In the genomic region with DNA sequence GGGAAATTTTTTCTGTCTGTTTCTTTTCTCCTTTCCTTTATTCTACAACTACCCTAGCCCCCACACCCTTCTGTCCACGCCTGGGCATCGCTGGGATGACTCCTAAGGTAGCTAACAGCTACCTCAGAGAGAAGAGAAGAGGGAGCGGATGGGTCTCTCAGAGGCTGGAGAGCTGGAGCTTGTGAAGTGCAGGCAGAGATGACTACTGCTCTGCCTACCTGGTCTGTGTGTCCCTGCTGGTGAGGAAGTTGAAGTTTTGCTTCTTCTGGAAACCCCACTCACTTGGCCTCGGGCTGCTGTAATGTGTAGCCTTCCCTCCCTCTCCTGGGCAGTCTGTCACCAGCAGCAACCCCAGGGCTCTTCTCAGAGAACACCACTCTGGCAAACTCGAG, we compare ENCODE assay signal across 7 mouse cellular contexts. TPM values are rescaled to one million over a fixed set of nuclear protein-coding genes. Genes with fewer than 3 reads are reported as not detected.
DNase-seq lines count a peak whose midpoint lies in the region; ATAC-seq and TF ChIP-seq lines count a peak whose summit lies in the region.

No protein-coding gene starts in this region.

- H3K9ac ChIP-seq in embryonic facial prominence, embryonic 12.5 days: no peak overlapping the region; the same call in 1 of the 2 replicates
- H3K9ac ChIP-seq in hindbrain, postnatal 0 days (replicated peaks; ENCODE audit: low read length): 0 out of 2 replicates have a peak overlapping the region, but pooled peaks have one; percentile 9
- H3K9ac ChIP-seq in lung, embryonic 16.5 days (ENCODE audit: low read length): peak overlapping the region; percentile 62

- no peak overlapping the region; the same call in 1 of the 2 replicates for H3K4me2 ChIP-seq in embryonic facial prominence, embryonic 12.5 days (replicated peaks)
- H3K4me2 ChIP-seq in hindbrain, postnatal 0 days (ENCODE audit: low read depth, low read length): peak overlapping the region; percentile 18; the same call in 1 of the 2 replicates
- H3K4me2 ChIP-seq in lung, embryonic 16.5 days (ENCODE audit: low read depth, low read length): peak overlapping the region; percentile 52

- DNase-seq in left cerebral cortex, adult 2 months (ENCODE audit: extremely low spot score in 1 of 2, low spot score in 2 of 2): no peak
- DNase-seq in left cerebral cortex, adult 9 months (ENCODE audit: low spot score in 2 of 2): no peak
- DNase-seq in hindbrain, postnatal 0 days (ENCODE audit: low spot score): no peak
- no peak for DNase-seq in right cerebral cortex, adult 18-20 months
- no peak for DNase-seq in Muller cell, postnatal 12 days (ENCODE audit: inconsistent ontology term)

- 37% methylated on average over 5 of the region's 5 CpGs for WGBS in embryonic facial prominence, embryonic 12.5 days
- WGBS in hindbrain, postnatal 0 days: 41% methylated on average over 5 of the region's 5 CpGs
- 20% methylated on average over 5 of the region's 5 CpGs for WGBS in lung, embryonic 16.5 days

- ATAC-seq in embryonic facial prominence, embryonic 12.5 days (ENCODE audit: insufficient number of reproducible peaks, insufficient read depth, low FRiP score, low TSS enrichment): 0 out of 2 replicates have a peak, but pooled peaks have one; percentile 41
- peak; percentile 50 for ATAC-seq in hindbrain, postnatal 0 days
- ATAC-seq in lung, embryonic 16.5 days (ENCODE audit: low read depth): peak; percentile 77

- H3K4me1 ChIP-seq in embryonic facial prominence, embryonic 12.5 days: peaks cover 13% of the 10 kb centered on the region
- no peaks in the 10 kb centered on the region; the same call in 1 of the 2 replicates for H3K4me1 ChIP-seq in hindbrain, postnatal 0 days (ENCODE audit: insufficient read depth, low read length)
- H3K4me1 ChIP-seq in lung, embryonic 16.5 days (replicated peaks; ENCODE audit: control insufficient read depth, insufficient read depth, low read length): peaks cover 17% of the 10 kb centered on the region

- H3K9me3 ChIP-seq in embryonic facial prominence, embryonic 12.5 days: no peaks in the 10 kb centered on the region
- H3K9me3 ChIP-seq in hindbrain, postnatal 0 days (ENCODE audit: low read length): no peaks in the 10 kb centered on the region
- peaks cover 2% of the 10 kb centered on the region; the same call in 1 of the 2 replicates for H3K9me3 ChIP-seq in lung, embryonic 16.5 days (ENCODE audit: control insufficient read depth, low read length)

- no peak for TF ChIP-seq CTCF in left cerebral cortex, adult 2 months (IDR thresholded peaks at IDR 0.05)
- TF ChIP-seq CTCF in hindbrain, postnatal 0 days (IDR thresholded peaks at IDR 0.05; ENCODE audit: low read depth): peak; percentile 12; the same call in 1 of the 2 replicates

- H3K36me3 ChIP-seq in embryonic facial prominence, embryonic 12.5 days: no peaks in the 10 kb centered on the region
- H3K36me3 ChIP-seq in hindbrain, postnatal 0 days (ENCODE audit: insufficient read depth, low read length): no peaks in the 10 kb centered on the region
- no peaks in the 10 kb centered on the region for H3K36me3 ChIP-seq in lung, embryonic 16.5 days (ENCODE audit: control insufficient read depth, insufficient read depth, low read length)

- no peaks in the 10 kb centered on the region for H3K27me3 ChIP-seq in embryonic facial prominence, embryonic 12.5 days
- no peaks in the 10 kb centered on the region for H3K27me3 ChIP-seq in hindbrain, postnatal 0 days (ENCODE audit: insufficient read depth, low read length)
- H3K27me3 ChIP-seq in lung, embryonic 16.5 days (ENCODE audit: control insufficient read depth, insufficient read depth, low read depth, low read length): no peaks in the 10 kb centered on the region

- no peak overlapping the region for H3K4me3 ChIP-seq in left cerebral cortex, adult 2 months
- H3K4me3 ChIP-seq in embryonic facial prominence, embryonic 12.5 days: no peak overlapping the region
- no peak overlapping the region for H3K4me3 ChIP-seq in hindbrain, postnatal 0 days (ENCODE audit: low read length)
- peak overlapping the region; percentile 36 for H3K4me3 ChIP-seq in lung, embryonic 16.5 days (ENCODE audit: low read length)

- H3K27ac ChIP-seq in left cerebral cortex, adult 2 months: peak overlapping the region; percentile 90
- H3K27ac ChIP-seq in embryonic facial prominence, embryonic 12.5 days: peak overlapping the region; percentile 86
- H3K27ac ChIP-seq in hindbrain, postnatal 0 days: peak overlapping the region; percentile 82
- peak overlapping the region; percentile 96 for H3K27ac ChIP-seq in lung, embryonic 16.5 days (ENCODE audit: low read length)

- intact Hi-C loops in left cerebral cortex, adult 2 months (cut with DNase I): loop anchor here (2.0 kb wide), 1 partner anchor 24 kb away; no protein-coding TSS in a partner anchor

RNA-seq across cellular contexts. Expression of gene Fth1, which starts 25.6 kb away (rescaled TPM):
- total RNA-seq in left cerebral cortex, adult 2 months (2021): 1,000 to 10,000 TPM; 2,213 to 2,341 TPM
- 1,511 and 1,518 TPM in 2 replicates for polyA plus RNA-seq in embryonic facial prominence, embryonic 12.5 days (2016; fragmentation: Nextera tagmentation; extraction: Ambion mirVana)
- 301 and 443 TPM in 2 replicates for total RNA-seq in hindbrain, postnatal 0 days (2014; rRNA removed)
- polyA plus RNA-seq in hindbrain, postnatal 0 days (2015; fragmentation: Nextera tagmentation; extraction: Ambion mirVana): 2,616 and 2,786 TPM in 2 replicates
- 1,957 and 1,991 TPM in 2 replicates for polyA plus RNA-seq in lung, embryonic 16.5 days (2015; fragmentation: Nextera tagmentation; extraction: Ambion mirVana)

RNA-seq across cellular contexts. Expression of gene Best1, which starts 46.6 kb away (rescaled TPM):
- total RNA-seq in left cerebral cortex, adult 2 months (2021): under 1 TPM; 0.49 to 0.75 TPM
- polyA plus RNA-seq in embryonic facial prominence, embryonic 12.5 days (2016; fragmentation: Nextera tagmentation; extraction: Ambion mirVana): 1.7 and 1.8 TPM in 2 replicates
- total RNA-seq in hindbrain, postnatal 0 days (2014; rRNA removed): 0.86 and 1.5 TPM in 2 replicates
- 2.6 and 3.0 TPM in 2 replicates for polyA plus RNA-seq in hindbrain, postnatal 0 days (2015; fragmentation: Nextera tagmentation; extraction: Ambion mirVana)
- polyA plus RNA-seq in lung, embryonic 16.5 days (2015; fragmentation: Nextera tagmentation; extraction: Ambion mirVana): 1.1 and 1.4 TPM in 2 replicates

RNA-seq across cellular contexts. Expression of gene Rab3il1, which starts 46.7 kb away (rescaled TPM):
- total RNA-seq in left cerebral cortex, adult 2 months (2021): 1 to 10 TPM; 9.4 TPM
- 48.0 and 50.0 TPM in 2 replicates for polyA plus RNA-seq in embryonic facial prominence, embryonic 12.5 days (2016; fragmentation: Nextera tagmentation; extraction: Ambion mirVana)
- 19.7 and 23.0 TPM in 2 replicates for total RNA-seq in hindbrain, postnatal 0 days (2014; rRNA removed)
- 20.1 and 22.2 TPM in 2 replicates for polyA plus RNA-seq in hindbrain, postnatal 0 days (2015; fragmentation: Nextera tagmentation; extraction: Ambion mirVana)
- 30.3 and 33.0 TPM in 2 replicates for polyA plus RNA-seq in lung, embryonic 16.5 days (2015; fragmentation: Nextera tagmentation; extraction: Ambion mirVana)

RNA-seq across cellular contexts. Expression of gene Incenp, which starts 55.5 kb away (rescaled TPM):
- 10 to 100 TPM; 28.1 to 28.3 TPM for total RNA-seq in left cerebral cortex, adult 2 months (2021)
- 129 and 132 TPM in 2 replicates for polyA plus RNA-seq in embryonic facial prominence, embryonic 12.5 days (2016; fragmentation: Nextera tagmentation; extraction: Ambion mirVana)
- total RNA-seq in hindbrain, postnatal 0 days (2014; rRNA removed): 11.4 and 16.2 TPM in 2 replicates
- 26.4 and 27.2 TPM in 2 replicates for polyA plus RNA-seq in hindbrain, postnatal 0 days (2015; fragmentation: Nextera tagmentation; extraction: Ambion mirVana)
- polyA plus RNA-seq in lung, embryonic 16.5 days (2015; fragmentation: Nextera tagmentation; extraction: Ambion mirVana): 99.7 and 108 TPM in 2 replicates
